Comparison of ENCODE assay signal across 15 mouse cellular contexts in the genomic region with DNA sequence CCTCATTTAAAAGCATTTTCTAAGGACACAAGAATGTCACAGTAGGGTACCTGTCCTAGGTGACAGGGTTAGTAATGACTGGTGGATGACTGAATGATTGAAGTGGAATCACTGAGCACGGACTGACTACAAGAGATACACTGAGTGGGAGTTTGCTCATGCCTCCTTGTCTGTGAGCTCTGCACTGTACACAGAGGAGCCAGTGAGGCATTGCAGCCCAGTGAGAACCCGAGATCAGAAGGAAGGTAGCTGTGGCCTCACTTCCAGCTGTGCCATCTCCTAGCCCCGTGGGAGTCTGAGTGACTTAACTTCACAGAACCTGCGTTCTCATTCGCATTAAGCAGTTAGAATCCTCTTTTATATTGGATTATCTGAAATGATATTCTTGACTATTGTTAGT.
"Had no signal": no experiment of that assay in that cellular context is flagged by ENCODE, and none has a peak within 500 bp of the region (broad histone marks: within the 10 kb centered on the region; RNA-seq: fewer than 3 reads in every experiment).

No protein-coding gene starts in this region.

- ATAC-seq: intestine, postnatal 0 days had no signal

- H3K36me3 ChIP-seq: liver, embryonic 13.5 days had no signal

- H3K9ac ChIP-seq: liver, embryonic 13.5 days had no signal

- H3K4me1 ChIP-seq: liver, embryonic 13.5 days had no signal

- H3K27ac ChIP-seq: left cerebral cortex, adult 2 months; liver, embryonic 13.5 days; stomach, postnatal 0 days had no signal

- H3K27me3 ChIP-seq: liver, embryonic 13.5 days had no signal

- H3K4me3 ChIP-seq: left cerebral cortex, adult 2 months; liver, embryonic 13.5 days had no signal

- DNase-seq: kidney, adult 8-10 months; layer of hippocampus, postnatal 36 days; liver, embryonic 13.5 days; lung, adult 2 months; lung, postnatal 14 days; lung, postnatal 4 days; midbrain, embryonic 14.5 days; right cerebral cortex, postnatal 4 days; thymus, adult 2 months; thymus, postnatal 14 days; thymus, postnatal 4 days had no signal

- H3K4me2 ChIP-seq: liver, embryonic 13.5 days; midbrain, embryonic 11.5 days had no signal

- H3K9me3 ChIP-seq: liver, embryonic 13.5 days had no signal
